Mouse (Mus musculus) heart, embryonic 12.5 days (tissue): Measurements from ENCODE around the gene Brf1. TPM values are rescaled to one million over a fixed set of nuclear protein-coding genes. Genes with fewer than 3 reads are reported as not detected.
A peak's percentile ranks its signal among the peaks of the same experiment; 100 is the strongest.

Experiments used
- ATAC-seq: fragments of 200-750 bp; cut with Nextera tagmentation; 2 replicates; pipeline ENCODE4 v1.8.0; 2017; ENCODE audit warnings: moderate TSS enrichment, moderate library complexity; ENCODE audit not compliant: insufficient number of reproducible peaks, low FRiP score
- H3K27ac ChIP-seq: fragments of 300-500 bp; sonication (generic); 2 replicates; pipeline ENCODE4 v1.5.1; 2016; ENCODE audit warnings: mild to moderate bottlenecking, moderate library complexity; ENCODE audit not compliant: poor library complexity, severe bottlenecking
- H3K27me3 ChIP-seq: fragments of 300-500 bp; sonication (generic); replicated peaks from 2 replicates; pipeline ENCODE4 v1.6.1; 2016; ENCODE audit warnings: mild to moderate bottlenecking, moderate library complexity
- H3K36me3 ChIP-seq: fragments of 300-500 bp; sonication (generic); 2 replicates; pipeline ENCODE4 v1.6.1; 2016; ENCODE audit warnings: mild to moderate bottlenecking, moderate library complexity
- H3K4me1 ChIP-seq: fragments of 300-500 bp; sonication (generic); replicated peaks from 2 replicates; pipeline ENCODE4 v1.6.1; 2016; ENCODE audit warnings: mild to moderate bottlenecking
- H3K4me2 ChIP-seq: fragments of 300-500 bp; sonication (generic); 2 replicates; pipeline ENCODE4 v1.6.1; 2016; ENCODE audit warnings: mild to moderate bottlenecking, moderate library complexity
- H3K4me3 ChIP-seq: fragments of 300-500 bp; sonication (generic); 2 replicates; pipeline ENCODE4 v1.5.1; 2016; ENCODE audit warnings: mild to moderate bottlenecking
- H3K9ac ChIP-seq: fragments of 300-500 bp; sonication (generic); 2 replicates; pipeline ENCODE4 v1.6.1; 2016; ENCODE audit warnings: mild to moderate bottlenecking, moderate library complexity
- H3K9me3 ChIP-seq: fragments of 300-500 bp; sonication (generic); replicated peaks from 2 replicates; pipeline ENCODE4 v1.6.1; 2016; ENCODE audit warnings: mild to moderate bottlenecking, moderate library complexity
- WGBS: fragments of 180-500 bp; shearing (Covaris S2); methylation state at CpG from one replicate; pipeline ENCODE4 v1.1.7; 2016; 5-methylcytosine and 5-hydroxymethylcytosine counted together
- polyA plus RNA-seq: library from polyadenylated mRNA; unstranded; fragments of >200 nt; fragmentation: Nextera tagmentation; extraction: Ambion mirVana; gene quantifications from 2 replicates; pipeline ENCODE4 v1.2.1, GENCODE M21; 2016

Brf1 gene
- polyA plus RNA-seq, 1 experiment from 2014 or later: 40.3 TPM

DNA sequence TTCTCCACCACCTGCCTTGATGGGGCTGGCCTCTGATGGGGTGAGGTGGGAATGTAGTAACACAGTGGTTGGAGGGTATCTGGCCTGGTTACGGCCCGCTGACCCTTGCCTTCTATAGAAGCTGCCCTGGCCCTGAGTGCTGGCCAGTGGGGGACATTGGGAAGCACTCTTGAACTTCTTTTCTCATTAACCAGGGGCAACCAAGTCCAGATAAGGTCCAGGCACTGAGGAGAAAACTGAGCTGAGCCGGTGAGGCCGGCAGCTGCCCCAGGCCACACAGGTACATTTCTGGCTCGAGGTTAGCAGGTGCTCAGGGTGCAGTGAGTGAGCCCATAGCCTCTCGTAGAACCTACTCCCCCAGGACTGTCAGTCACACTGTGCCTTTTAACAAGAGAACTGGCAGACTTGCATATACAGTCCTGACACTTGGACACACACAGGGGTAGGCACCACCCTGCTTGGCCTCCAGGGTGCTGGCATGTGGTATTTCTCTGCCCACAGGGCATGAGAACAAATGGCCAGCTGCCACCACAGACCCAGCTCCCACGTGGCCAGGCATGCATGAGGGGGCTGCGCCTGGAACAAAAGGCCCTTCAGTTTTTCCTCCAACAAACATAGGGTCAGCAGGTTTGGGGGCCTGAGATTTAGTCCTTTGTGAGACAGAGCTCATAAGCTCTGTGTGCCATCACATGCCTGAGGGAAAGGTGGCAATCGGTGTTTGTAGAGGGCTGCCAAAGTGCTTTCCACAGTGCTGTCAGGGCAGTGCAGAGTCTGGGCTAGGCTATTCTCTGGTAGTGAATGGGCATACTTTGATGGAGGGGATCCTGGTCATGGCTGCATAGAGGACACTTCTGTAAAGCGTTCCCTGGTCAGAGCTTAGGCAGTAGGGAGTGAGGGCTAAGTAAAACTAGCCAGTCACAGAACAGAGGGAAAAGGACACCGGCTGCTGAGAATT is 32.1 kb upstream of the Brf1 start:
- no peak overlapping the region for H3K4me2 ChIP-seq
- H3K4me1 ChIP-seq: peaks cover 72% of the 10 kb centered on the region
- no peaks in the 10 kb centered on the region for H3K27me3 ChIP-seq
- 0 out of 2 replicates have a peak overlapping the region, but pooled peaks have one; percentile 9 for H3K9ac ChIP-seq
- ATAC-seq: no peak
- H3K27ac ChIP-seq: no peak overlapping the region
- H3K36me3 ChIP-seq: no peaks in the 10 kb centered on the region
- WGBS: 71% methylated on average over 11 of the region's 11 CpGs
- no peak overlapping the region for H3K4me3 ChIP-seq
- H3K9me3 ChIP-seq: no peaks in the 10 kb centered on the region

DNA sequence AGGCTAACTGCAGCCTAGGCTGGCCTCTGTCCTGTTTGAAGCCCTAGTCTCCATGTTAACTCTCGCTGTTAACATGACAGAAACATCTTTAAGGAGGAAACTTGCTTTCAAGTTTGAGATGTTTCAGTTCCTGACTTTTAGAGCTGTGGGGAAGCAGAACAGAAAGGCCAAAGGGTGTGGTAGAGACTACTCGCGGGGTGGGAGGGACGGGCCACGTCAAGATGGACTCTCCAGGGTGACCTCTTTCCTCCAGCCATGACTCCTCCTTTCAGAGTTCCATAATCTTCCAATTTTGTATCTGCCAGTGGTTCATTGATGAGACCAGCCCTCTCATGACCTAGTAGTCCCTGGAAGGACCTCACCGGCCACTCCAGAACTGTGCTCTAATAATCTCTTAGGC is 30.9 kb upstream of the Brf1 start:
- Histone ChIP-seq H3K4me1 (peaks cover 78% of the 10 kb centered on the region), H3K36me3 (peaks cover 4% of the 10 kb centered on the region; the same call in 1 of the 2 replicates), H3K4me3 (no peak overlapping the region), H3K9me3 (no peaks in the 10 kb centered on the region), H3K27ac (no peak overlapping the region), H3K4me2 (no peak overlapping the region), H3K9ac (no peak overlapping the region), H3K27me3 (no peaks in the 10 kb centered on the region)
- 80% methylated on average over 6 of the region's 6 CpGs for WGBS
- no peak for ATAC-seq

DNA sequence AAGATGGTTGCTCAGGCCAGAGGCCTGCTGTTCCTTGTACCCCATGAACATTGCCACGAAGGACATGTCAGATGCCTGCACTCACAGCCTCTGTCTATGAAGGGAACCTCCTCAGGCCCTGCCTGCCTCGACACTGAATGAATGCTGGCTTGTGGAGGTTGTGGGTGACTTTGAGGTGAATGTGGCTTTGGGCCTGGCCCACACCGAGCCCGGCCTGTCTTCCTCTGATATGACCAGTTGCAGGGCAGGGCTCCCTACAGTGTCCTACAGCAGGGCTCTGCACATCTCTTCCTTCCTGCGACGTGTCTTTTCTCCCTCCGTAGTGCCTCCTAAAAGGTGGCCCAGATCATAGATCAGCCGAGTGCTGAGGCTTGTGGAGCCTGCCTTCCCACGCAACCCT is 30.5 kb upstream of the Brf1 start:
- ATAC-seq: no peak
- WGBS: 78% methylated on average over 9 of the region's 9 CpGs

DNA sequence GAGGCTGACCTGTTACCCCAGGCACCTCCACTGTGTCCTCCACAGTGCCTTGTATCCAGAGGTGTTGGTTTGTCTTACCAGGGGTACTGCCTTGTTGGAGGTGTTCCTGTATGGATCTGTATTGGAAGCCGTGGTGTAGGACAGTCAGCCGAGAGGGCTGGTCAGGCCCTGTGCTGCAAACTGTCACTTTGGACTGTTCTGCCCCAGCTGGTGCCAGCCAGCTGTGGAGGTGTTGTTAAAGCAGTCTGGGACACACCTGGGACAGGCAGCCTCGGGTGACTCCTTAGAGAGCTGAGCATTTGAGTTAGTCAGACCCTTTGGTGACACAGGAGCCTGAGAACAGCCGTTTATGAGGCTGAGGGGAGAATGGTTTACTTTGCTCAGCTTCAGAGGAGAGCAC is 29.5 kb upstream of the Brf1 start:
- Histone ChIP-seq H3K27ac (no peak overlapping the region), H3K4me2 (no peak overlapping the region), H3K9ac (no peak overlapping the region), H3K4me3 (no peak overlapping the region), H3K36me3 (peaks cover 4% of the 10 kb centered on the region; the same call in 1 of the 2 replicates), H3K9me3 (no peaks in the 10 kb centered on the region), H3K27me3 (no peaks in the 10 kb centered on the region), H3K4me1 (peaks cover 70% of the 10 kb centered on the region)
- 69% methylated on average over 4 of the region's 4 CpGs for WGBS
- ATAC-seq: no peak

More for the DNA sequence above, 30.5 kb upstream of the Brf1 start:
- H3K9me3 ChIP-seq: no peaks in the 10 kb centered on the region
- no peak overlapping the region for H3K27ac ChIP-seq
- no peak overlapping the region for H3K4me2 ChIP-seq
- no peak overlapping the region for H3K9ac ChIP-seq
- peaks cover 4% of the 10 kb centered on the region; the same call in 1 of the 2 replicates for H3K36me3 ChIP-seq
- no peak overlapping the region for H3K4me3 ChIP-seq
- H3K27me3 ChIP-seq: no peaks in the 10 kb centered on the region
- H3K4me1 ChIP-seq: peaks cover 75% of the 10 kb centered on the region

DNA sequence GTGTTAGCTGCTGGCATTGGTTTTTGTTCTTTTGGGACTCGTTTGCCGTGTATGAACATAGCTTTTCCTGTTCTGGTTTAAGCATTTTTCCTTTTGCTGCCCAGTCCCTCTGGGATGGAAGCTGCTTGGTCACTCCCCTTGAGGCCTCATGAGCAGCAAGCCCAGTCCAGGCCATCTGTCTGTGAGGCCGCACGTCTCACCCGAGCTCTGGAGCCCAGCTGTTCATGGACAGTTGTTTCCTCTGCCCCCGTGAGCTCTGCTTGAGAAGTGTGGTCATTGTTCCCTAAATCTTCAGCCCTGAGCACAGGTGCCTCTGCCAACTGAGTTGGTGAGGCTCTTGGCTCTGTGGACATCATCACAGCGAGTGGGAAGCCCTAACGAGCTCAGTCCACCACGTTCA is 28.4 kb upstream of the Brf1 start:
- ATAC-seq: no peak
- Histone ChIP-seq H3K4me3 (no peak overlapping the region), H3K4me1 (peaks cover 59% of the 10 kb centered on the region), H3K27me3 (no peaks in the 10 kb centered on the region), H3K9me3 (no peaks in the 10 kb centered on the region), H3K36me3 (peaks cover 4% of the 10 kb centered on the region; the same call in 1 of the 2 replicates), H3K4me2 (no peak overlapping the region), H3K27ac (no peak overlapping the region), H3K9ac (0 out of 2 replicates have a peak overlapping the region, but pooled peaks have one; percentile 5)
- WGBS: 81% methylated on average over 9 of the region's 9 CpGs

DNA sequence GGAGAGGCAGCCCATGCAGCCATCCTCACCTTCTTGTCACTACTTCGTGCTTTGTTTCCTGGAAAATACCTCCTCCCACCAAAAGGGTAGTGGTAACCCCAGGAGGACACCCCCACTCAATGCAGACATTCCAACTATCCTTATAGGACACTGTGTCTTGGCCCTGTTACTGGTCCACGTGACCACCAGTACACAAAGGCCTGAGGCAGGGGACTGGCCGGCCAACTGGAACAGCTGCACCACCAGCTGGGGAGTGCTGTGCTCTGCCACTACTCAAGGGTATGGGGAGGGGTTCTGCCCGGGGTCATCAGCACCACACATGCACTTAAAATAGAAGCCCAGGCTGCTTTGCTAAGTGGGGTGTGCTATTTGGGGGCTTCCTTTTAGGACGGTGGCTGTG is 27.6 kb upstream of the Brf1 start:
- Histone ChIP-seq H3K4me2 (no peak overlapping the region; the same call in 1 of the 2 replicates), H3K4me1 (peaks cover 58% of the 10 kb centered on the region)

DNA sequence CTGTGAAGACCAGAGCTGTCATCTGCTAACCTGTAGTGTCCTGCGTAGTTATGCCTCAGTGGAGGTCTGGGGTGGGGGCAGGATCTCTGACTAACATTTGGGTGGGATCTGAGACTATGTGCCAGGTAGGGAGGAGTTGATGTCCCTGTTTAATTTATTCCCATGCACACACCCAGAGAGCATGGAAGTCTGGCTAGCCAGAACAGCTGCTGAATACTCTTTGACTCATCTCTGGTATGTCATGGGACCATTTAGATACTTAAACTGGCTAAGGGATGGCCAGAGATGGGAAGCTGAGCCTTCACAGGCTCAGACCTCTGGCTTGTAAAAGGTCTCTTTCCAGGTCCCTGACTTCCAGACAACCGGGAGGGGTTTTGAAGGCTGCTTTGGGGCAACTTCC is 27.0 kb upstream of the Brf1 start:
- H3K27ac ChIP-seq: no peak overlapping the region

More for the DNA sequence above, 27.6 kb upstream of the Brf1 start:
- H3K9ac ChIP-seq: no peak overlapping the region; the same call in 1 of the 2 replicates
- no peak overlapping the region for H3K4me3 ChIP-seq
- no peak for ATAC-seq
- H3K36me3 ChIP-seq: peaks cover 7% of the 10 kb centered on the region; the same call in 1 of the 2 replicates
- 47% methylated on average over 5 of the region's 5 CpGs for WGBS
- no peak overlapping the region; the same call in 1 of the 2 replicates for H3K27ac ChIP-seq
- no peaks in the 10 kb centered on the region for H3K27me3 ChIP-seq
- H3K9me3 ChIP-seq: no peaks in the 10 kb centered on the region

DNA sequence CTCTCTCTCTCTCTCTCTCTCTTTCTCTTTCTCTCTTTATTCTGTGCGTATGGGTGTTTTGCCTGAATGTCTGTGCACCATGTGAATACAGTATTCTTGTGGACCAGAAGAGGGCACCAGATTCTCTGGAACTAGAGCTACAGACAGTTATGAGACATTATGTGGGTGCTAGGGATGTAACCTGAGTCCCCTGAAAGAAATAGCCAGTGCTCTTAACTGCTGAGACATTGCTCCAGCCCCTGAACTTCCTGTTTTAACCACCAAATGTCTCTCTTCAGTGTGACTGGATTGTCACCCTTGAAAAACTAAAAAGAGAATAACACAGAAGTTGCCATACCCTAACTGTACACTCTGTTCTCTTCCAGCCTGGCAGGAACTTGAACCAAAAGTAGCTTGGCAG is 26.1 kb upstream of the Brf1 start:
- H3K27ac ChIP-seq: no peak overlapping the region

More for the DNA sequence above, 27.0 kb upstream of the Brf1 start:
- ATAC-seq: no peak
- Histone ChIP-seq H3K27me3 (no peaks in the 10 kb centered on the region), H3K4me3 (no peak overlapping the region), H3K36me3 (peaks cover 7% of the 10 kb centered on the region; the same call in 1 of the 2 replicates), H3K4me2 (no peak overlapping the region), H3K4me1 (peaks cover 56% of the 10 kb centered on the region), H3K9me3 (no peaks in the 10 kb centered on the region), H3K9ac (no peak overlapping the region)
- WGBS: 86% methylated on average over 2 of the region's 2 CpGs

DNA sequence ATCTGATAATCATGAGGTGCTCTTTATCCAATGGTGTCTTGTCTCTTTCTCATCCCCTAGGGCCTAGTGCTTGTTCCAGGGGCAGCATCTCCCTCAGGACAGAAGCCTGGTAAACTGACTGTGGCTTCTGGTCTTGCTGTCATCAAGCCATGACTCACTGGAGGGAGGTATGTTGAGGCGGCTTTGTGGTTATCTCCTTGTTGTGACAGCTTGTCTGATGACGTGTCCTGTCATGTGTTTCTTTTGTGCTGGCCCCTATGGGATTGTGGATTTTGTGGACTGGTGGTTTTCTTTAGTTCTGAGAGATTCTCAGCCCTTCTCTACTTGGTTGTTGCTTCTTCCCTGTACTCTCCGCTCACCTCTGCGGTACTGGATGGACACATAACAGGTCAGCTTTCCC is 22.6 kb upstream of the Brf1 start:
- peaks cover 17% of the 10 kb centered on the region for H3K36me3 ChIP-seq
- no peak overlapping the region for H3K9ac ChIP-seq
- no peak overlapping the region for H3K4me3 ChIP-seq
- no peaks in the 10 kb centered on the region for H3K27me3 ChIP-seq
- WGBS: 49% methylated on average over 4 of the region's 4 CpGs
- no peaks in the 10 kb centered on the region for H3K9me3 ChIP-seq
- H3K4me2 ChIP-seq: no peak overlapping the region
- ATAC-seq: no peak
- peaks cover 22% of the 10 kb centered on the region for H3K4me1 ChIP-seq
- H3K27ac ChIP-seq: no peak overlapping the region

More for the DNA sequence above, 26.1 kb upstream of the Brf1 start:
- no peaks in the 10 kb centered on the region for H3K27me3 ChIP-seq
- no peak overlapping the region for H3K9ac ChIP-seq
- peaks cover 46% of the 10 kb centered on the region for H3K4me1 ChIP-seq
- no peak overlapping the region for H3K4me3 ChIP-seq
- no peaks in the 10 kb centered on the region for H3K9me3 ChIP-seq
- ATAC-seq: no peak
- H3K4me2 ChIP-seq: no peak overlapping the region
- WGBS: 100% methylated on average over 1 of the region's 1 CpGs
- peaks cover 7% of the 10 kb centered on the region; the same call in 1 of the 2 replicates for H3K36me3 ChIP-seq

DNA sequence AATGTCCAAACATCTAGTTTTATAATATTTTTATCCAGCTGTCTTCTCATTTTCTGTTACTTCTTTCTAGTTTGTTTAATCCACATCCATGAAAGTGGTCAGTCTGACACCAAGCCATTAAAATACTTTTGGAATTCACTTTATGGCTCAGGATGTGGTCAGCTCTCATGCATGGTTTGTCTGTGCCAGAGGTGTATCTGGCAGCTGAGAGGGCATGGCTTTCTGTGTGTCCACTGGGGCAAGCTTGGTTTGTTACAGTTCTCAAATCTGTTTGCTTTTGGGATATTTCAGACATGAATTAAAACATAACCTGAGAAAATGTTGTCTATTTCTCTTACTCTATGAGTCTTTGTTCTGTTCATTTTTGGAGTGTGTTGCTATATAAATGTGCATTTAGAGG is 21.0 kb upstream of the Brf1 start:
- ATAC-seq: no peak
- H3K9ac ChIP-seq: no peak overlapping the region

DNA sequence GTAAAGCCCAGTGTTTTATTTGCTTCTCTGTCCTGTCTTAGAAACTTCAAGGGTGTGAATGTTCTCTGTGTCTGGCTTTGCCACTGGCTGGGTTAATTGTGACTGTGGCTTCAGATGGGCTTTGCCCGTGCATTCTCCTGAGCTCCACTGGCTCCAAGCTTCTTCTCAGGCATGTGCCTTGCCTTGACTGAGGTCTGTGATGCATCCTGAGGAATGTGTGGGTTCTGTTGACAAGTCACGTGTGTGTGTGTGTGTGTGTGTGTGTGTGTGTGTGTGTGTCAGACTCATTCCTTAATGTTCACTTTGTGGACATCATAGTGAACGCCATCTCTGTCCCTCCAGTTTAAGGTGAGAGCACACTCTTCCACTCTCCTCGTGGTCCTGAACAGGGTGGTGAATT is 18.3 kb upstream of the Brf1 start:
- H3K27me3 ChIP-seq: no peaks in the 10 kb centered on the region
- 73% methylated on average over 4 of the region's 4 CpGs for WGBS
- H3K27ac ChIP-seq: no peak overlapping the region
- no peak overlapping the region for H3K4me2 ChIP-seq
- H3K9me3 ChIP-seq: no peaks in the 10 kb centered on the region
- peaks cover 13% of the 10 kb centered on the region for H3K36me3 ChIP-seq
- no peak overlapping the region; the same call in 1 of the 2 replicates for H3K9ac ChIP-seq
- ATAC-seq: no peak
- no peak overlapping the region for H3K4me3 ChIP-seq
- H3K4me1 ChIP-seq: peaks cover 31% of the 10 kb centered on the region

More for the DNA sequence above, 21.0 kb upstream of the Brf1 start:
- Histone ChIP-seq H3K4me3 (no peak overlapping the region), H3K4me2 (no peak overlapping the region), H3K9me3 (no peaks in the 10 kb centered on the region), H3K27ac (no peak overlapping the region), H3K4me1 (peaks cover 16% of the 10 kb centered on the region), H3K27me3 (no peaks in the 10 kb centered on the region), H3K36me3 (peaks cover 14% of the 10 kb centered on the region)
